Mouse (Mus musculus) brain, adult 2 months (tissue): ENCODE measurements at regions not wholly inside any gene's neighbourhood (a gene's known extent, or its start where the extent isn't known, plus 50 kb on each side); places are given as distances from the start of the nearest gene placed in this dataset.
"Not testable (repeated sequence)": the region's sequence is repeated elsewhere in the genome, so short reads cannot be mapped to it uniquely, and the experiment has no call there.

Source experiments
- DNase-seq: peaks from one replicate; pipeline ENCODE4 v3.0.0; 2011; ENCODE audit warnings: low read depth, low spot score

- DNase-seq: no peak
Measured at GRCm38 (mm10) chr4:55634946-55635511, 102.8 kb upstream of the Klf4 start.

DNA sequence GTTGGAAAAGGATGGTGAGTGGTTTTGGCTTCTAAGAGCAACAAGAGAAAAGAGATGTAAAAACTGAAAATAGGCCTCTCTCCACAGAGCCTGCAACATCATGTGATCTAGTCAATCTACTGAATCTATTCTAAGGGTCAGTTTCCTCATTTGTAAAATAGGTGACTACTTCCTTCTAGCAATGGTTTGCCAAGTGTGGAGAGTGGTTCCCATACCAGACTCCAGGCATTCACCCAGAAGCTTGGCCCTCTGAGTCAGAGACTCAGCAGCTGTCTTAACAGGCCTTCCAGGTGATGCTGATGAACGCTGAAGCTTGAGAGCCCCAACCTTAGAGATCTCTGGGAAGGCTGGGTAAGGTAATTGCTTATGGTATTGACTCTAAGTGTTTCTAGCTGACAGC, 98.9 kb upstream of the Klf4 start:
- no peak for DNase-seq

DNA sequence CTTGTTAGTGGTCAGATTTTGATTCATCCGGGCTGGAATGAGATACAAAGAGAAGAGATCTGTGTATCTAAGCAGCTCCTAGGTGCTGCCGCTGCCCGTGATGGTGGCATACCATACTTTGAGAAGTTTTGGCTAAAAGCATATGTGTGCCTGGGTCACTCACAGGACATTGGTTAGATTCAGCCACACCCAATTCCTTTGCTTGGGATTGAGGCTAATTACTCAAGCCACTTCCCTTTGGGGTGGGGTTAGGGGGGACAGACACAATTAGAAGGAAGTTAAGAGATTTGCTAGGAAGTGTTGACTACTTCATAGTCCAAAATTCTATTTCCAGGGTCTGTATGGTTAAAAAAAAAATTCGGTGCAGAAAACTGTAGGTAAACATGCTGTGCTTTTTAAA, 97.9 kb upstream of the Klf4 start:
- not testable (repeated sequence) for DNase-seq

DNA sequence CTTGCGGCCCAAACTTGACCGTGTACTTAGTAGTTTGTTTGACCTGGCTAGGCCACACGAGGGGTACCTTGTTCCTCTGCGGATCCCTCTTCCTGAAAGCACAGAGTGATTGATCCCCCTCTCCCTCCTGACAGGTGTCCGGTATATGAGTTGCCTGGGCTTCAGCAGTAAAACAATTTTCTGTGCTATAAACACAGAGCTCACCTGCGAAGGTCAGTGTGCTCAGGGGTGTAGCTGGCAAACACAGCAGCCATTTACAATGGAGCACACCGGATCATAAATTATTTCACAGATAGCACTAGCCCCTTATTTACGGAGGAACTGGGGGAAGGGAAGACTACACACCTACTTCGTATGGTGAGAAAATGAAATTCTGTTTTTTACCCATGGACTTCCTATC, 92.5 kb upstream of the Klf4 start:
- no peak for DNase-seq

GRCm38 (mm10) chr4:55623151-55623760, 91.0 kb upstream of the Klf4 start:
- DNase-seq: peak; percentile 38

- DNase-seq: no peak
Measured at GRCm38 (mm10) chr4:55622651-55623050, 90.4 kb upstream of the Klf4 start.

DNA sequence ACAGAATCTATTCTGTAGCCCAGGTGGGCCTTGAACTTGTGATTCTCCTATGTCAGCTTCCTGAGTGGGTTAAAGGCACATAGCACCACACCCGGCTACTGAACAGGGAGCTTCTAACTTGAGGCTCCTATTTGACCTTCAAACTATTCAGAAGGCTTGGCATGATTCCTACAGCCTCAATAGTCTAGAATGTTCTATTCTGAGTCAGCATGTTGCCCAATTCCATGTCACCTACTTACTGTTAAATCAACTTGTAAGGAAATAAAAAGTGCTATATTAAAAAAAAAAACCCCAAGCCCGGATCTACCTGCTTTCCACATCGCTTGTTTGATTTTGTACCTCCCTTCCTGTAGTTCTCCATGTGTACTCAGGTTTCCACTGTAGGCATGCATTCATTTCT, 87.6 kb upstream of the Klf4 start:
- no peak for DNase-seq

- peak; percentile 32 for DNase-seq
Measured at GRCm38 (mm10) chr4:55615808-55616207, 83.5 kb upstream of the Klf4 start.

GRCm38 (mm10) chr4:55613523-55613922, 81.3 kb upstream of the Klf4 start:
- no peak for DNase-seq

DNA sequence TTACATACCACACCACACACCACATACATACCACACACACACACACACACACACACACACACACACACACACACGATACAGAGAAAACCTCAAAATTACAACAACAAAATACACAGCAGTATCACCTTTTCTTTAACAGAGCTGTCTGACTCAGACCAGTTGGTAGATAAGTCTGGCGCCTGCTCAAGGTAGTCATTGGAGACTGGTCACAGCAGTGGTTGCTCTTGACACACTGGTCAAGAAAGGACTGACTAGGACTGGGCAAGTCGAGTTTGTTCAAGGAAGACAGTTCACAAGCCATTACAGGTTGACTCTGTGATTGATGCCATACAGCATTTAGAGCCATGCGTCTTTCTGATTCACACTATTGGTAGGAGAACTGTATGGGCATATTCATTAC, 78.7 kb upstream of the Klf4 start:
- no peak for DNase-seq

- no peak for DNase-seq
Measured at GRCm38 (mm10) chr4:55609214-55609613, 76.9 kb upstream of the Klf4 start.

GRCm38 (mm10) chr4:55605541-55605940, 73.3 kb upstream of the Klf4 start:
- no peak for DNase-seq

DNA sequence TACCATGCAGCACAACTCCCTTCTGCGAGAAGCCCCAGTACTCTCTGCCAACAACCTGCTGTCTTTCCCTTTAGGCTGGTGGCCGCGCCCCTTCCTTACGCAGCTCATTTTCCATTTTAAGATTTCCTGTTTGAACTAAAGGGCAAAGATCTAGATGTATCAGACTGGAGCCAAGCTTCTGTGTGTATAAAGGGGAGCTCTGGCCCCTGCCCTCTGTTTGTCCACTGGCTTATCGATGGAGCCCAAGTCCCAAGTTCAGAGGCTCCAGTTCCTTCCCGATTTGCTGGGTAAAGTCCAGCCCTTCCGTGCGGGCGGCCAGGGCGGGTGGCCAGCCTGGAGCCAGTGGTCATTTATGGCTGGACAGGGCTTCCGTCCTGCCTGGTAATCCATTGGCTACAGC, 72.6 kb upstream of the Klf4 start:
- no peak for DNase-seq

- DNase-seq: no peak
Measured at GRCm38 (mm10) chr4:55603821-55604435, 71.7 kb upstream of the Klf4 start.

- peak; percentile 63 for DNase-seq
Measured at GRCm38 (mm10) chr4:55595203-55595602, 62.9 kb upstream of the Klf4 start.

DNA sequence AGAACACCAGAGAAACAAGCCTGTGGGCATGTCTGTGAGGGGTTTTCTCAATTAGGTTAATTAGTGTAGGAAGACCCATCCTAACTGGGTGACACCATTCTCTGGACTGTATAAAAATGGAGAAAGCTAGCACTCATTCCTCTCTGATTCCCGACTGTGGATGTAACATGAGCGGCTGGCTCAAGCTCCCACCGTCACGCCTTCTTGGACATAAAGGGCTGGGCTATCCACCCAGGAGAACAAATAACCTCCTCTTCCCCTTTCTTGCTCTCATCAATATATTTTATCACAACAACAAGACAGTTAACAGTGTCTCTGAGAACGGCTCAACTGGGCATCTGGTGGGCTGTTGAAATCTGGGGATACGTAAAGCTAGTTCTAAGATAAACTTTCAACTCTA, 62.4 kb upstream of the Klf4 start:
- no peak for DNase-seq

- no peak for DNase-seq
Measured at GRCm38 (mm10) chr4:55593132-55593531, 60.9 kb upstream of the Klf4 start.

- no peak for DNase-seq
Measured at GRCm38 (mm10) chr4:55586212-55586611, 53.9 kb upstream of the Klf4 start.

DNA sequence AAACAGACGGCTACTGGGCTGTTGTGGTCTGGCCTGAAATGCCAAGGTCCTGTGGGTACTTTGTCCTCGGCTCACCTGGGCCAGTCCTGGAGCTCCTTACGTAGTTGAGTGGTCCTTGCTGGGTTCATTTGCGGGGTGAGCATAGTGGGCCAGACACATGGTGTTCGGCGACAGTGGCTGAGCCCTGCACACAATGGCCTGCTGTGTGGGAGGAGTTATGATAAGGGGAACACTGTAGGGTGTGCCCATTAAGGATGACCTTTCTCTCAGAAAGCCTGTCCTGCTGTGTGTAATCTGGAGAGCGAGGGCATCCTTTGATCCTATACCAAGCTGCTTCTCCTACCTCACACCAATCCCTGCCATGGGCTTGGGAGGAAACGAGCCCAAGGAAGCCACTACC, 51.3 kb upstream of the Klf4 start:
- DNase-seq: no peak
